Mouse (Mus musculus): ENCODE measurements around the gene Osbpl8. TPM values are rescaled to one million over a fixed set of nuclear protein-coding genes. Genes with fewer than 3 reads are reported as not detected.

Osbpl8 gene
- 1.1 and 1.3 TPM in 2 replicates for polyA plus RNA-seq (2012; ENCODE audit: insufficient read depth, low replicate concordance)

DNA sequence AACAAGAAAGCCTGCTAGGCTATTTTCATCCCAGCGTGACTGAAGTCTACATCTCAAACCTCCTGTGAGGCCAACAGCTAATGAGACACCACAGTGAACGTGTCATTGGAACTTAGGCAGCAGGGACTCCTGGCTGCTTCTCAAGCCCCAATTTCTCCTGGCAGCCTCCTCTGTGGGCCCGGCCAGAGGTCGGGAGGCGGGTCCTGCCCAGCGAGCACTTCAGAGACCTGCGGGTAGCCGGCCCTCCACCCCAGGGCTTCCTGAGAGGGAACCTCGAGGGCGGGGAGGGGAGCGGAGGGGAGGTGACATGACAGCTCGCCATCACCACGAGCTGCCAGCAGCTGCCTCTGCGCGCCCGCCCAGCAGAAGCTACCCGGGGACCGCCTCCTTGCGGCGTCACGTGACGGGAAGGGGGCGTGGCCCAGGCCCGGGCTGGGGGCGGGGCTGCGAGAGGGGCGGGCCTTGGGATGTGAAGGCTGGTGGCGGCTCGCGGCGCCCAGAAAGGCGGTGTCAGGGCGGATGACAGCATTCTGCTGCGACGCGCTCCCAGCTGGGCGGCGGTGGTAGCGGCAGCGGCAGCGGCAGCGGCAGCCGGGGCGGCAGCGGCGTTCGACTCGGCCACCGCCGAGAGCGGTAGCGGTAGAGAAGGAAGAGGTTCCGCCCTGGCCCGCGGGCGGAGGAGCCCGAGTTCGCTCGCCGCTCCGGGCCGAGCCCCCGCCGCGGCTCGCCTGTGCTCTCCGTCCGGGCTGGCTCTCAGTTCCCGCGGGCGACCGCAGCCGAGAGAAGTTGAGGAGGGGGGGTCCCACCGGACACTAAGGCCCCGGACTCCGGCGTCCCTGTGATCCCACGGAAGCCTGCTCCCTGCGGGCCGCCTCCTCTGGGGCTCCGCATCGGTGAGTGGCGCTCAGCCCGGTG, at the start of gene Osbpl8:
TSS of gene Osbpl8 (plus strand) at position 449 of the 915 bp plus-strand sequence.
- Histone ChIP-seq H3K9me3 (no peaks in the 10 kb centered on the region), H3K36me3 (replicated peaks; ENCODE audit: low read length) (no peaks in the 10 kb centered on the region), H3K4me3 (replicated peaks) (peak within 1 kb of the TSS; percentile 94), H3K4me1 (peaks cover 71% of the 10 kb centered on the region), H3K27me3 (replicated peaks) (no peaks in the 10 kb centered on the region)
- TF ChIP-seq GATA1 (IDR thresholded peaks at IDR 0.05; ENCODE audit: borderline replicate concordance, low read length), result no peak
- TF ChIP-seq FLI1 (IDR thresholded peaks at IDR 0.05; ENCODE audit: low read length), result 0 out of 2 replicates have a peak, but pooled peaks have one; percentile 22

DNA sequence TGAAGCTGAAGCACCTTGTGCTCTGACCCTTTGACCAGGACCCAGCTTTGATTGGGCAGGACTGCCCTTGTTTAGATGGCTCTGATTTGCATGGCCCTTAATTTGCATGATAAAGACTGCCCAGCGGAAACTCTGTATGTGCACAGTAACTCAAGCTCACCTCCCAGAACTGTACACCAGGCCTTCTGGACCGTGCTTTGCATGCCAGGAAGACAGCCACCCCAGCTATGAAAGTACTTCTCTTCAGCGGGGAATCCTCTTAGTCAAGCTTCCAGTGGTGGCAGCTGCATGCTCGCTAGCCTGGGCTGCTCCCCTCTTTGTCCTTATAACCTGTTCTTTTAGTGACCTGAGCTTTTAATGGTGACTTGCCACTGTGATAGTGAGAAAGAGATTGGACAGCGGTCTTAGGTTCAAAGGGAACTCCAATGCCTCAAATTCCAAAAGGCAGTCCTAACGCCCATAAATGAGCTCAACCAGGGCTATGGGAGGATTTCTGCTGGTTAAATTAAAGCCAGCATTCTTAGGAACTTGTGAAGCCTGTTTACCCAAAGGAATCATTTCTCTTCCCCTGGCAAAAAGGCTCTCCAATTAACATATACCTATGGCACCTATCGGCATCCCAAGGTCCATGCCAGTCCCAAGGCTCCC, 47.2 kb upstream of the Osbpl8 start:
- H3K27me3 ChIP-seq (replicated peaks), result no peaks in the 10 kb centered on the region
- no peaks in the 10 kb centered on the region for H3K9me3 ChIP-seq
- H3K36me3 ChIP-seq (replicated peaks; ENCODE audit: low read length), result no peaks in the 10 kb centered on the region
- H3K4me3 ChIP-seq (replicated peaks), result no peak overlapping the region
- TF ChIP-seq GATA1 (IDR thresholded peaks at IDR 0.05; ENCODE audit: borderline replicate concordance, low read length), result no peak
- no peak for TF ChIP-seq FLI1 (IDR thresholded peaks at IDR 0.05; ENCODE audit: low read length)
- H3K4me1 ChIP-seq, result peaks cover 40% of the 10 kb centered on the region

DNA sequence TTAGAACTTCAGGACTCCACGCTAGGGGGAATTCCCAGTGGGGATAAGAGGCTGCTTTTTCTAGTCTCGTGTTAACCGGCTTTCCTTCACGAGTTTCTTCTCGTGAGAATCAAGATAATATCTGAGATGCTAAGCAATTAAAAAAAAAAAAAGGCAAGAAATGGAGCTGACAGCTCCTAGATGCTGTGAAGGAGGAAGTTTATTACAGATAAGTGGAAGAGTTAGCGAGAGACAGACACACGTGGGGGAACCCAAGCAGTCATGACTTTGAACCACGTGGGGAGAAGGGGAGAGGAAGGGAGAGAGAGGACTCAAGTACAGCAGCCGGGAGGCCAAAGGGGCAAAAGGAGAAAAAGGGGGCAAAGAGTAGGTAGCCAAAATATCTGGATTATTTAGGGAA, 46.3 kb upstream of the Osbpl8 start:
- peaks cover 50% of the 10 kb centered on the region for H3K4me1 ChIP-seq

DNA sequence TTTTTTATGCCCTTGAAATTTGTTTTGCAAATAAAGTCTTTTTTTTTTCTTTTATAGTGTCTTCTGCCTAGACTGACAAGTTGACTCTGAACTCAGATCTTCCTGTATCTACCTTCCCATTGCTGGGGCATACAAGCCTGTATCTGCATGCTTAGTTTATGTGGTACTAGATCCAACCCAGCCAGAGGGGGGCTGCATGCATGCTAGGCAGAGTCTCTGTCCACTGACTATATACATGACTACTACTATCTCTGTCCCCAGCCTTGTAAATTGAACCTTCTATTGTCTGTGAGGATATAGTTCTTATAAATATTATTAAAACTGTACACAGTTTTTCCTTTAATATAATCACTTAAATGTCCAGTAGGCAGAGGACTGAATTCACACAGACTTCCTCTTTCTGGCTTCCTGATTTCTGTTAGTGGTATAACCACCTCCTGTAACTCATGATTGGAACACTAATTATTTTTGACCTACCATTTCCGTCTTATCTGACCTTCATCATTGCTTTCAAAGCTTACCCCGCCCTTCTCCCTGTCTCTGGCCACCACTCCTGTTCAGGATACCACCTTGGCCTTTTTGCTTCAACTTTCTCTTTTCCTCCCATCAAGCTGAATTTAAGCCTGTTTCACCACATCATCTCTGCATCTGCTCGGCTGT, 45.4 kb upstream of the Osbpl8 start:
- H3K4me3 ChIP-seq (replicated peaks), result peak overlapping the region; percentile 74
- TF ChIP-seq FLI1 (IDR thresholded peaks at IDR 0.05; ENCODE audit: low read length) (no peak), GATA1 (IDR thresholded peaks at IDR 0.05; ENCODE audit: borderline replicate concordance, low read length) (no peak)
- no peaks in the 10 kb centered on the region for H3K36me3 ChIP-seq (replicated peaks; ENCODE audit: low read length)
- H3K4me1 ChIP-seq, result peaks cover 56% of the 10 kb centered on the region
- H3K27me3 ChIP-seq (replicated peaks), result no peaks in the 10 kb centered on the region
- H3K9me3 ChIP-seq, result no peaks in the 10 kb centered on the region

More for the DNA sequence above, 46.3 kb upstream of the Osbpl8 start:
- Histone ChIP-seq H3K4me3 (replicated peaks) (no peak overlapping the region), H3K27me3 (replicated peaks) (no peaks in the 10 kb centered on the region), H3K9me3 (no peaks in the 10 kb centered on the region), H3K36me3 (replicated peaks; ENCODE audit: low read length) (no peaks in the 10 kb centered on the region)
- TF ChIP-seq GATA1 (IDR thresholded peaks at IDR 0.05; ENCODE audit: borderline replicate concordance, low read length) (no peak), FLI1 (IDR thresholded peaks at IDR 0.05; ENCODE audit: low read length) (no peak)

DNA sequence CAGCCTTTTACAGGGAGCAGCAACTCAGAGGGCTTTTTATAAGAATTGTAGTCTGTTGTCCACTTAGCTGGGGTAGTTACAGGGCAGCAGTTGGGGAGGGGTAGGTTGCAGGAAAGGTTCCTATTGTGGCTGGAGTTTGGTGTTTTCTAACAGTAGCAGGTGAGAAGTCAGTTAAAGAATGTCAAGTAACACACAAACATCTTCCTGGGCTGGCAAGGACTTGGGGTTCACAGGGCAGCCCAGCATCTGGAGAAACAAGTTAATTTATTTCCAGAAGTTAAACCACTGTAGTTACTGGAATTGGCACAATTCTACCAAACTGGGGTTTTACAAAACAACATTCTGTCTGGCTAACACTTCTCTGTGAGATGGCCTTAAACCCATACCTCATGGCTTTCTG, 44.8 kb upstream of the Osbpl8 start:
- peaks cover 63% of the 10 kb centered on the region for H3K4me1 ChIP-seq
- peak overlapping the region; percentile 74 for H3K4me3 ChIP-seq (replicated peaks)
- no peaks in the 10 kb centered on the region for H3K9me3 ChIP-seq
- TF ChIP-seq GATA1 (IDR thresholded peaks at IDR 0.05; ENCODE audit: borderline replicate concordance, low read length), result no peak
- TF ChIP-seq FLI1 (IDR thresholded peaks at IDR 0.05; ENCODE audit: low read length), result no peak
- no peaks in the 10 kb centered on the region for H3K36me3 ChIP-seq (replicated peaks; ENCODE audit: low read length)
- no peaks in the 10 kb centered on the region for H3K27me3 ChIP-seq (replicated peaks)

DNA sequence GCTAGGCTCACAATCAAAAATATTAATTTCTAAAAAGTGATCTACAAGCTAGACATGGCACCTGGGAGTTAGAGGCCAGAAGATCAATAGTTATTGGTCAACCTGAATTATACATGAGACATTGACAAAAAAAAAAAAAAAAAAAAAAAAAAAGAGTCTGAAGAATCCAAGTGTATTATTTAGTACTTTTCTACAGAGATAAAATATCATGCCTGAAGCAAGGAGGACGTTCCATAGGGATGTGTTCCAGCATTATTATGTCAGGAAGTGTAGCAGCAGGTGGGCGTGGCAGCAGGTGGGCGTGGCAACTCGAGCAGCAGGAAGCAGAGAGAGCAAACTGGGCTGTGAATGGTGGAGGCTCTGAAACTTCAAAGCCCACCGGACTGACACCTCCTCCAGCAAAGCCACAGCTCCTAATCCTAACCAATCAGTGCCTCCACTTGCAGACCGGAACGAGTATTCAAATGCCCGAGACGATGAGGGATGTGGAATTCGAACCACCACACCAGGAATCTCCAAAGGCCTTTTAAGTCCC, 41.6 kb upstream of the Osbpl8 start:
- no peaks in the 10 kb centered on the region for H3K36me3 ChIP-seq (replicated peaks; ENCODE audit: low read length)
- H3K4me3 ChIP-seq (replicated peaks), result no peak overlapping the region
- H3K4me1 ChIP-seq, result peaks cover 83% of the 10 kb centered on the region
- H3K27me3 ChIP-seq (replicated peaks), result no peaks in the 10 kb centered on the region
- TF ChIP-seq GATA1 (IDR thresholded peaks at IDR 0.05; ENCODE audit: borderline replicate concordance, low read length) (no peak), FLI1 (IDR thresholded peaks at IDR 0.05; ENCODE audit: low read length) (no peak)
- no peaks in the 10 kb centered on the region for H3K9me3 ChIP-seq

DNA sequence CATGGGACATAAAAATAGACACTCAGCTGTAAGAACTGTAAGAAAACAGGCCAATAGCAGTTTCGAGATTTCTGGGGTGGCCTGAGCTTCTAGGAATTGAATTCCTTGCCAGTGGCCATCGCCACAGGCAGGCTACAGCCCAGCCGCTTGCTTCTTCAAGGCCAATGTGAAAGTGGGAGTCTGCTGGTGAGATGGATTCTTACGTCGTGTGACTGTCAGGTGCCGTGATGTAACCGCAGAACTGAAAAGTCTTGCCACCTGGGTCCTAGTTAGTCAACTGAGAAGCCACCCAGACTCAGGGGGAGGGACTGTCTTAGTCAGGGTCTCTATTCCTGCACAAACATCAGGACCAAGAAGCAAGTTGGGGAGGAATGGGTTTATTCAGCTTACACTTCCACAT, 40.4 kb upstream of the Osbpl8 start:
- H3K36me3 ChIP-seq (replicated peaks; ENCODE audit: low read length), result no peaks in the 10 kb centered on the region
- no peaks in the 10 kb centered on the region for H3K9me3 ChIP-seq
- no peak for TF ChIP-seq GATA1 (IDR thresholded peaks at IDR 0.05; ENCODE audit: borderline replicate concordance, low read length)
- peaks cover 83% of the 10 kb centered on the region for H3K4me1 ChIP-seq
- no peak overlapping the region for H3K4me3 ChIP-seq (replicated peaks)
- no peaks in the 10 kb centered on the region for H3K27me3 ChIP-seq (replicated peaks)

DNA sequence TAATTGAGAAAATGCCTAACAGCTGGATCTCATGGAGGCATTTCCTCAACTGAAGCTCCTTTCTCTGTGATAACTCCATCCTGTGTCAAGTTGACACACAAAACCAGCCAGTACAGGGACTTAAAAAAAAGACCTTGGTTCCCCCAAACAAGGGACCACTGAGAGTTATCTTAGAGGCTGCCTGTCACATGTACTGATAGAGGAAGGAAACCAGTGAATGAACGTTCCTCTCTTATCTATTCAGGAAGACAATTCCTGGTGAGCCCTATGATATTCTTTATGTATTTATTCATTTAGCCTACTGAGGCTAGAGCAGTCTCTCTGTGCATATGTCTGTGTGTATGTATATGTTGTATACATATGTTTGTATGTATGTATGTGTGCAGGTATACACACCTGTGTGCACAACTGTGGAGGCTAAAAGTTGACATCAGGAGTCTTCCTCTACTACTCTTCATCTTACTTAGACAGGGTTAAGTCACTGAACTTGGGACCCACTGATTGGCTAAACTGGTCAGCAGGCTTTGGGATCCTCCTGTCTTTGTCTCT, 39.7 kb upstream of the Osbpl8 start:
- no peaks in the 10 kb centered on the region for H3K36me3 ChIP-seq (replicated peaks; ENCODE audit: low read length)
- H3K9me3 ChIP-seq, result no peaks in the 10 kb centered on the region
- TF ChIP-seq FLI1 (IDR thresholded peaks at IDR 0.05; ENCODE audit: low read length) (no peak), GATA1 (IDR thresholded peaks at IDR 0.05; ENCODE audit: borderline replicate concordance, low read length) (no peak)
- peaks cover 80% of the 10 kb centered on the region for H3K4me1 ChIP-seq
- no peaks in the 10 kb centered on the region for H3K27me3 ChIP-seq (replicated peaks)
- no peak overlapping the region for H3K4me3 ChIP-seq (replicated peaks)

DNA sequence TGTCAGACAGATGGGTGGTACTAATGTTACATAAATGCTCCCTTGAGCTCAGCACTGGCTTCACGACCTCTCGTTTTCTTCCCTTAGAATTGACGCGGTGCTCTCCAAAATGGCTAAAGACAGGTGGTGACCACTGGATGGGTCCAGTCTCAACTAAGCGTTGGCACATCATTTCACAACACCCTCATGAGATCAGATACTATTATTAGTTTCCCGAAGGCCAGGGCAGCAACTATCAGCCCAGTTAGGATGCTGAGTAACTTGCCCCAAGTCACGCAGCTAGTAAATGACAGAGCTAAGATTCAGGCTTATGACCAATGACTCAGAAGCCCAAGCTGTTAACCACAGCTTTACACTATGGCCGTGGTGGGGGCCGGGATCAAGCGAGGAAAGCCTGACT, 37.2 kb upstream of the Osbpl8 start:
- Histone ChIP-seq H3K4me3 (replicated peaks) (no peak overlapping the region), H3K9me3 (no peaks in the 10 kb centered on the region), H3K36me3 (replicated peaks; ENCODE audit: low read length) (no peaks in the 10 kb centered on the region), H3K27me3 (replicated peaks) (no peaks in the 10 kb centered on the region), H3K4me1 (peaks cover 67% of the 10 kb centered on the region)
- no peak for TF ChIP-seq GATA1 (IDR thresholded peaks at IDR 0.05; ENCODE audit: borderline replicate concordance, low read length)
- no peak for TF ChIP-seq FLI1 (IDR thresholded peaks at IDR 0.05; ENCODE audit: low read length)
